Mouse (Mus musculus) small intestine, adult 2 months (tissue): ENCODE measurements around the gene Gdi1.

Source experiments
- CTCF ChIP-seq: fragments of 200-500 bp; IDR thresholded peaks from 2 replicates; pipeline ENCODE4 v1.5.1; 2012; ENCODE audit warnings: low read depth, mild to moderate bottlenecking, control low read depth, inconsistent platforms, low read length, moderate library complexity, mixed read lengths; ENCODE audit not compliant: insufficient replicate concordance, insufficient read length; ENCODE audit errors: extremely low read depth
- POLR2A ChIP-seq: fragments of 200-500 bp; IDR thresholded peaks from 2 replicates; pipeline ENCODE4 v1.6.1; 2012; ENCODE audit warnings: low read depth, mild to moderate bottlenecking, control low read depth, inconsistent platforms, low read length, moderate library complexity

- no peak for TF ChIP-seq CTCF
- no peak for TF ChIP-seq POLR2A
Measured at GRCm38 (mm10) chrX:74359171-74359570, 54.4 kb downstream of the Gdi1 start.
